In genomic region chr2:158194945-158195640, GRCm38 (mm10) we compare ENCODE assay signal across 10 mouse cellular contexts. TPM values are rescaled to one million over a fixed set of nuclear protein-coding genes. Genes with fewer than 3 reads are reported as not detected.
A peak's percentile ranks its signal among the peaks of the same experiment; 100 is the strongest.
DNase-seq lines count a peak whose midpoint lies in the region; ATAC-seq and TF ChIP-seq lines count a peak whose summit lies in the region.
"Had no signal": no experiment of that assay in that cellular context is flagged by ENCODE, and none has a peak within 500 bp of the region (broad histone marks: within the 10 kb centered on the region; RNA-seq: fewer than 3 reads in every experiment).

No protein-coding gene starts in this region.

- TF ChIP-seq POLR2A in bone marrow macrophage, adult 2 months (IDR thresholded peaks at IDR 0.05; ENCODE audit: borderline replicate concordance, low read depth, low read length), result no peak

- H3K9ac ChIP-seq in intestine, embryonic 14.5 days (ENCODE audit: low read length), result no peak overlapping the region
- H3K9ac ChIP-seq in intestine, embryonic 15.5 days, result no peak overlapping the region
- H3K9ac ChIP-seq in midbrain, postnatal 0 days (replicated peaks; ENCODE audit: low read length, poor library complexity, severe bottlenecking), result no peak overlapping the region
- H3K9ac ChIP-seq: embryonic facial prominence, embryonic 13.5 days; limb, embryonic 15.5 days had no signal

- no peak overlapping the region for H3K27ac ChIP-seq in intestine, embryonic 14.5 days (ENCODE audit: low read depth)
- H3K27ac ChIP-seq in intestine, embryonic 15.5 days, result no peak overlapping the region
- no peak overlapping the region for H3K27ac ChIP-seq in bone marrow macrophage, adult 2 months (ENCODE audit: insufficient read depth, low read depth, low read length)
- H3K27ac ChIP-seq in gastrocnemius, adult 2 months, result peak overlapping the region; percentile 32; the same call in 1 of the 2 replicates
- H3K27ac ChIP-seq in midbrain, postnatal 0 days (ENCODE audit: low read depth, low read length), result peak overlapping the region; percentile 74
- H3K27ac ChIP-seq: embryonic facial prominence, embryonic 13.5 days; limb, embryonic 15.5 days had no signal

- ATAC-seq in intestine, embryonic 14.5 days (replicated peaks; ENCODE audit: low FRiP score, low TSS enrichment, low read depth), result 0 out of 2 replicates have a peak, but pooled peaks have one; percentile 40
- ATAC-seq in intestine, embryonic 15.5 days, result no peak
- no peak; the same call in 1 of the 2 replicates for ATAC-seq in midbrain, postnatal 0 days (ENCODE audit: low FRiP score)
- ATAC-seq in inflammation-experienced regulatory T-cells, adult 6 months, result no peak

- TF ChIP-seq CTCF in bone marrow macrophage, adult 2 months (IDR thresholded peaks at IDR 0.05; ENCODE audit: low read depth, low read length), result peak; percentile 87
- TF ChIP-seq CTCF in gastrocnemius, adult 2 months (IDR thresholded peaks at IDR 0.05), result peak; percentile 76
- TF ChIP-seq CTCF in midbrain, postnatal 0 days (IDR thresholded peaks at IDR 0.05), result peak; percentile 85

- peaks cover 14% of the 10 kb centered on the region for H3K4me1 ChIP-seq in intestine, embryonic 14.5 days (replicated peaks; ENCODE audit: control insufficient read depth, insufficient read depth, low read length)
- H3K4me1 ChIP-seq in intestine, embryonic 15.5 days (replicated peaks), result peaks cover 16% of the 10 kb centered on the region
- H3K4me1 ChIP-seq in bone marrow macrophage, adult 2 months (ENCODE audit: control insufficient read depth, insufficient read depth, low read length), result no peaks in the 10 kb centered on the region
- H3K4me1 ChIP-seq in midbrain, postnatal 0 days (ENCODE audit: insufficient read depth, low read length), result peaks cover 20% of the 10 kb centered on the region; the same call in 1 of the 2 replicates

- H3K9me3 ChIP-seq in intestine, embryonic 14.5 days (ENCODE audit: control insufficient read depth, low read length), result no peaks in the 10 kb centered on the region
- H3K9me3 ChIP-seq in intestine, embryonic 15.5 days, result no peaks in the 10 kb centered on the region
- H3K9me3 ChIP-seq in midbrain, postnatal 0 days (ENCODE audit: low read length), result no peaks in the 10 kb centered on the region
- H3K9me3 ChIP-seq: embryonic facial prominence, embryonic 13.5 days; limb, embryonic 15.5 days had no signal

- 24% methylated on average over 10 of the region's 10 CpGs for WGBS in intestine, embryonic 14.5 days
- 24% methylated on average over 10 of the region's 10 CpGs for WGBS in intestine, embryonic 15.5 days
- WGBS in midbrain, postnatal 0 days, result 16% methylated on average over 10 of the region's 10 CpGs

- H3K4me3 ChIP-seq in intestine, embryonic 14.5 days (ENCODE audit: low read depth, low read length), result no peak overlapping the region
- H3K4me3 ChIP-seq in intestine, embryonic 15.5 days (replicated peaks), result no peak overlapping the region
- no peak overlapping the region for H3K4me3 ChIP-seq in bone marrow macrophage, adult 2 months (ENCODE audit: insufficient read depth, low read length)
- no peak overlapping the region for H3K4me3 ChIP-seq in gastrocnemius, adult 2 months
- no peak overlapping the region for H3K4me3 ChIP-seq in midbrain, postnatal 0 days (ENCODE audit: low read depth, low read length)
- H3K4me3 ChIP-seq: embryonic facial prominence, embryonic 13.5 days; limb, embryonic 15.5 days had no signal

- H3K4me2 ChIP-seq in intestine, embryonic 14.5 days (ENCODE audit: low read length), result no peak overlapping the region
- no peak overlapping the region for H3K4me2 ChIP-seq in intestine, embryonic 15.5 days (replicated peaks)
- H3K4me2 ChIP-seq in midbrain, postnatal 0 days (ENCODE audit: low read depth, low read length, poor library complexity, severe bottlenecking), result no peak overlapping the region
- H3K4me2 ChIP-seq: embryonic facial prominence, embryonic 13.5 days; limb, embryonic 15.5 days had no signal

- no peaks in the 10 kb centered on the region for H3K27me3 ChIP-seq in intestine, embryonic 14.5 days (replicated peaks; ENCODE audit: control insufficient read depth, insufficient read depth, low read length)
- no peaks in the 10 kb centered on the region for H3K27me3 ChIP-seq in intestine, embryonic 15.5 days (replicated peaks)
- no peaks in the 10 kb centered on the region for H3K27me3 ChIP-seq in midbrain, postnatal 0 days (ENCODE audit: insufficient read depth, low read length)
- H3K27me3 ChIP-seq: embryonic facial prominence, embryonic 13.5 days; limb, embryonic 15.5 days had no signal

- no peaks in the 10 kb centered on the region for H3K36me3 ChIP-seq in intestine, embryonic 14.5 days (ENCODE audit: control insufficient read depth, insufficient read depth, low read length)
- H3K36me3 ChIP-seq in intestine, embryonic 15.5 days, result no peaks in the 10 kb centered on the region
- 0 out of 2 replicates have a peak, but pooled peaks cover 3% of the 10 kb centered on the region for H3K36me3 ChIP-seq in midbrain, postnatal 0 days (ENCODE audit: insufficient read depth, low read length)

- peak; percentile 67 for DNase-seq in intestine, embryonic 14.5 days (ENCODE audit: low spot score)
- DNase-seq in CD8-positive naive resting alpha-beta T cell, adult 2 months (ENCODE audit: low read depth in 2 of 2, low spot score in 2 of 2), result peak; percentile 18 to 23
- DNase-seq in gastrocnemius, adult 2 months, result peak; percentile 62
- peak; percentile 34 to 50 for DNase-seq in left cerebral cortex, postnatal 25 days (ENCODE audit: low spot score in 2 of 2)
- DNase-seq in midbrain, postnatal 0 days (ENCODE audit: low spot score), result peak; percentile 90

- intact Hi-C loops in gastrocnemius, adult 2 months (cut with DNase I), result no loop called here
- intact Hi-C loops in left cerebral cortex, postnatal 25 days (cut with DNase I), result no loop called here

RNA-seq across cellular contexts. Expression of gene D630003M21Rik, which starts 33.9 kb away (rescaled TPM):
- 1.5 and 1.8 TPM in 2 replicates for polyA plus RNA-seq in intestine, embryonic 14.5 days (2014; fragmentation: Nextera tagmentation; extraction: Ambion mirVana)
- polyA plus RNA-seq in intestine, embryonic 15.5 days (2015; fragmentation: Nextera tagmentation; extraction: Ambion mirVana), result 2.5 and 2.6 TPM in 2 replicates
- polyA plus RNA-seq in bone marrow macrophage, adult 2 months (2012; ENCODE audit: insufficient read depth, insufficient read length, missing spikeins), result not detected in 2 replicates
- 1 to 10 TPM; 1.2 to 2.2 TPM for total RNA-seq in gastrocnemius, adult 2 months (2021)
- 1 to 10 TPM; 2.9 to 4.0 TPM for total RNA-seq in left cerebral cortex, postnatal 25 days (2021)
- total RNA-seq in midbrain, postnatal 0 days (2014; rRNA removed), result 4.6 and 5.5 TPM in 2 replicates
- 1.1 and 1.5 TPM in 2 replicates for polyA plus RNA-seq in midbrain, postnatal 0 days (2015; fragmentation: Nextera tagmentation; extraction: Ambion mirVana)
- not detected for polyA plus RNA-seq in inflammation-experienced regulatory T-cells, adult 6 months (2017; shearing (Covaris generic))

RNA-seq across cellular contexts. Expression of gene Tgm2, which starts 48.9 kb away (rescaled TPM):
- polyA plus RNA-seq in intestine, embryonic 14.5 days (2014; fragmentation: Nextera tagmentation; extraction: Ambion mirVana), result 54.4 and 59.7 TPM in 2 replicates
- polyA plus RNA-seq in intestine, embryonic 15.5 days (2015; fragmentation: Nextera tagmentation; extraction: Ambion mirVana), result 83.4 and 90.2 TPM in 2 replicates
- polyA plus RNA-seq in bone marrow macrophage, adult 2 months (2012; ENCODE audit: insufficient read depth, insufficient read length, missing spikeins), result 13.2 and 14.6 TPM in 2 replicates
- 10 to 100 TPM; 44.2 to 55.4 TPM for total RNA-seq in gastrocnemius, adult 2 months (2021)
- total RNA-seq in left cerebral cortex, postnatal 25 days (2021), result 1 to 10 TPM; 7.4 to 9.8 TPM
- 13.3 and 16.0 TPM in 2 replicates for total RNA-seq in midbrain, postnatal 0 days (2014; rRNA removed)
- 6.8 and 8.6 TPM in 2 replicates for polyA plus RNA-seq in midbrain, postnatal 0 days (2015; fragmentation: Nextera tagmentation; extraction: Ambion mirVana)
- polyA plus RNA-seq in inflammation-experienced regulatory T-cells, adult 6 months (2017; shearing (Covaris generic)), result 1 to 10 TPM; 1.2 to 2.6 (median 2.1) TPM

Comparison
In these comparisons a context has a peak if more than half of its experiments do, and no peak if none do; other contexts are left out.
1. DNase-seq: peak in every context shown above with its lines; median percentile 90 in midbrain, postnatal 0 days; 67 in intestine, embryonic 14.5 days; 62 in gastrocnemius, adult 2 months; 42 in left cerebral cortex, postnatal 25 days; 20 in CD8-positive naive resting alpha-beta T cell, adult 2 months.
2. H3K27ac ChIP-seq: peak in gastrocnemius, adult 2 months (single experiment) and midbrain, postnatal 0 days (single experiment); none in intestine, embryonic 14.5 days (single experiment), intestine, embryonic 15.5 days (single experiment) and bone marrow macrophage, adult 2 months (single experiment).
3. Peak in every context shown above with its lines, with median percentiles within 50 percentile points of each other: CTCF ChIP-seq.